Mouse (Mus musculus): ENCODE results near the gene Kin. TPM values are rescaled to one million over a fixed set of nuclear protein-coding genes. Genes with fewer than 3 reads are reported as not detected.

The Kin gene
- 10 to 100 TPM; 21.2 to 25.5 TPM for total RNA-seq (2021)
- long read RNA-seq, experiment 1, transcript Kin-201 (5 exons, 1,472 nt), result major isoform, 11 of 15 reads
- long read RNA-seq, experiment 1, partial matches to known transcripts, result 2 of 15 reads
- long read RNA-seq, experiment 1, other reads (novel, unspliced or antisense), result 2 of 15 reads
- long read RNA-seq, experiment 2, transcript Kin-201 (5 exons, 1,472 nt), result major isoform, 13 of 21 reads
- long read RNA-seq, experiment 2, partial matches to known transcripts, result 4 of 21 reads
- long read RNA-seq, experiment 2, other reads (novel, unspliced or antisense), result 4 of 21 reads

DNA sequence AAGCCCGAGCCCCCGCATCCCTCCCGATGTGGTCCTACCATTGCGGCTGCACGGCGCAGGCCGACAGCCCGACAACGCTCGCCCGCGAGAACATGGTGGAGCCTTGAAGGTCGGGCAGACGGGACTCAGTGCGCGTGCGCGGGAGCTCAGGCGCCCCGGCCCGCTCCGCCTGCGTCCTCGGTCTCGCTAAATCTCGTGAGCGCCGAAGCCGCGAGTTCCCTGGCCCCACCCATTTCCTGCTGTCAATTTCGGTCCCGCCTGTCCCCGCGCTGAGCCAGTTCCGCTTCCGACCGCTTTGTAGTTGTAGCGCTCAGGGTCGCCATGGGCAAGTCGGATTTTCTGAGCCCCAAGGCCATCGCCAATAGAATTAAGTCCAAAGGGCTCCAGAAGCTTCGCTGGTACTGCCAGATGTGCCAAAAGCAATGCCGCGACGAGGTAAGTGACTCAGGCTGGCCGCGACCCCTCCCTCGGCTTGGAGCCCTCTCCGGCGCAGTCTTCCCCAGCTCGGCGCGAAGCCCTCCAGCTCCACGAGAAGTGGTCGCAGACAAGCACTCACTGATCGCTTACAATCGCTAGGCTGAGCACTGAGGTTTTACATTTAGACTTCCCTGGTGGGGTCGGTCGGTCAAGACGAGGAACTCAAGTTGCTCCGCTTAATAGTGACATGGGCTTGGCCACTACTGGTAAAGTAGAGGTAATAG lies at the start of gene Kin, which contains the start of gene Atp5c1:
TSS of gene Kin (plus strand) at position 284 of the 701 bp plus-strand sequence.
TSS of gene Atp5c1 (minus strand) at position 201 of the 701 bp plus-strand sequence.
- peak; percentile 91 to 94 for DNase-seq (ENCODE audit: low spot score in 2 of 2)

DNA sequence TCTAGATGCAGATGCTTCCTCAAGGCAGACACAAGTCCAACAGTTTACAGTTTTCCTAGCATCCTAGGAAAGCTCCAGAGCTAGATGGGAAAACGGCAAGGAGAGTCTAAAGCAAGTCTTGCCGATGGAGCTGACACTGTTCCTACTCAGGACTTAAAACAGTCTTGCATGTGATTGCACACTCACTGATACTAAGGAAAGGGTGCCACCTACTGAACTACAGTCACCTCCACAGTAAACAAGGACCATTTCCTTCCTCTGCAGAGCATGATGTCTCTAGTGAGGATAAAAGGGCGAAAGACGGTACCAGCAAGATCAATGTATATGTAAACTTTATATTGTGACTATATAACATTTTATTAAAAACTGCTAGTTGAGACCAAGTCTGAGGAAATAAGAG lies 46.7 kb upstream of the Kin start:
- DNase-seq (ENCODE audit: low spot score in 2 of 2), result no peak

DNA sequence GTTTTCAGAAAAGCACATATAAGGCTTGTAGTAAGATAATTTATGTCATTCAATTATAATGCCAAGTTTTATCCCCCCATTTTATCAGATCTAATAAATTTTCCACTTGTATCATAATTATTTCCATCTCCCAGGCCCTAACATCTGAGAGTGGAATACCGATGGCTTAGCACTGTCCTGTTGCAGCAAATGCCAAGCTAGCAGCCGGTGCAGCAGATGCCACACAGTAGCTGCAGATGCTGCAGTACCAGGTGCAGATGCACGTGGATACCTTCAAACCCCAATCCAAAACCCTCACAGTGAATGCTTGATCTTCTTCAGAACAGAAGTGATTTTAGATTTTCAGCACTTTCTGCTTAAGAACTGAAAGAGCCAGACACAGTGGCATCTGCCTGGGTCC lies 45.4 kb upstream of the Kin start:
- DNase-seq (ENCODE audit: low spot score in 2 of 2), result no peak

DNA sequence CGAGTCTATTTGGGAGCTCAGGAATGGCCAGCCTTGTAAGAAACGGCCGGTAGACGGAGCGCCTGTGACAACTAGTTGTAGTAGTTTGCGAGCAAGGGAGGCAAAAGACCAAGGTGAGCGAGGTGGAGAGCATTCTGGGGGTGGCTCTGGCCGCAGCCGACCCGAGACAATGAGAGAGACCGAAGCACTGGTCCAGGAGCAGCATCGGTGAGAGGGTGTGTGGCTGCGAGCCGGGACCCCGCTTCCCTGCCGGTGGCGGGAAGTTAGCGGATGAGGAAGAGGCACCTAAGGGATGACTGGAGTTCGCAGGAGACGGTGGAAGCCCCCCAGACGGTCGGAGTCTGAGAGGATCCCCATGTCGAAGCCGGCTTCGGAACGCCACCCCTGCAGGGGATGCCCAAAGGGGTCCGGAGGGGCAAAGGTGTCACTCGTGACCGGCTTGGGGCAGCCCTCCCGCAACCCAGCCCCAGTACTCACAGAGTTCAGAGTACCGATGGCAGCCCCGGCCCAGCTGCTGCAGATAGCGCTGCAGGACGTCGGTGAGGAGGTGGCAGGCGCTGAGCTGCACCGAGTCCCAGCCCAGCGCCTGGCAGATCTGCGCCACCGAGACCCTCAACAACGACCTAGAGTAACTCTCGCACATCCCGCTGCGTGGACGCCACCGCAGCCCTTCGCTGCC lies 32.5 kb upstream of the Kin start:
- DNase-seq (ENCODE audit: low spot score in 2 of 2), result peak in 1 of 2 experiments; percentile 5

DNA sequence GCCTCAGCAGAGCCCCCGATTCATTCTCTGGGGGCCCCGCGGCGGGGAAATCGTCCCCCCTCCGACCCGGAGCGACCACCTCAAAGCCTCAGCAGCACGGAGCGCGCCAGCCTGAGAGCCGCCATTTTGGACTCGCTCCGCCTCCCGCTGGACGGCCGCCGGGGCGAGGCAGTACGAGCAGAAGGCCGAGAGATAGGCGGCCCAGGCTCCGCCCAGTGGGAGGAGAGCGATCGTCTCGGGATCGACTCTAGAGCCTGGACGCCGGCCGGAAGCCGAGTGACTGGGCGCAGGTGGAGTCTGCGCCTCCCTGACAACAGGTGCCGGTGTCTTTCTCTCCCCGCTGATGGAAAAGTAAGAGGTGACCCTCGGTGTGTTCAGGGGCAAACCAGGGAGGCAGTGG lies 31.9 kb upstream of the Kin start, which contains the start of gene Taf3:
TSS of gene Taf3 (minus strand) at position 136 of the 400 bp plus-strand sequence.
- peak; percentile 77 to 80 for DNase-seq (ENCODE audit: low spot score in 2 of 2)

DNA sequence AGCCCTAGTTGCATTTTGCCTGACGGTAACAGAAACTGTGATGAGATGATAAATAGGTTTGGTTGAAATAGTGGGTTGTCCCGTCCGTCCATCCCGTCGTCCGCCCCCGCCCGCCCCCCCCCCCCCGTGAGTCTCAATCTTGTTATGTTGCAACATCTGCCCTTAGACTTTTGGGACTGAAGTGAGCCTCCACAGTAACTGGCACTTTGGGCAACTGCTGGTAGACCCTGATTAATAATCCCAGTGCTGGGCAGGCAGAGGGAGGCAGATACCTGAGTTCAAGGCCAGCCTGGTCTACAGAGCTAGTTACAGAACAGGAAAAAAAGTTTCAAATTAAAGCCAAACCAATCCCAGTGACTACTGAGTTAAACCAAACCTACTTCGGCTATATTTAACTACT lies 30.9 kb upstream of the Kin start:
- DNase-seq (ENCODE audit: low spot score in 2 of 2), result no peak

DNA sequence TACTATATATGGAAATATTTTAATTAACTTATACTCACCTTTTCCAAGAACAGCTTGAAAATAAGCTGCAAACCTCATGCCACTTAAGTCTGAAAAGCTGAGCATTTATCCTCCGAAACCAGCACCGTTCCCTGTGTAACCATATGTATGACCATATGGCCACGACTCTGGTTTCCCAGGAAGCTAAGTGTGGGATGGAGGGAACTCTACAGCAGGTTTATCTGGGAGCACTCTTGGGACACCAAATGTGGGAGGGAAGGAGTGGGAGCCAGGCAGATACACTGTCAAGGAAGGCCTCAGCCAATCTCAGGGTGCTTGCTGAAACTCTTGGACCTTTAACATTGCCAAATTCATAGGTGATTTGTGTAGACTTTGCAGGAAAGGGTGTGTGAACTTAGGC lies 29.5 kb upstream of the Kin start:
- DNase-seq (ENCODE audit: low spot score in 2 of 2), result no peak

DNA sequence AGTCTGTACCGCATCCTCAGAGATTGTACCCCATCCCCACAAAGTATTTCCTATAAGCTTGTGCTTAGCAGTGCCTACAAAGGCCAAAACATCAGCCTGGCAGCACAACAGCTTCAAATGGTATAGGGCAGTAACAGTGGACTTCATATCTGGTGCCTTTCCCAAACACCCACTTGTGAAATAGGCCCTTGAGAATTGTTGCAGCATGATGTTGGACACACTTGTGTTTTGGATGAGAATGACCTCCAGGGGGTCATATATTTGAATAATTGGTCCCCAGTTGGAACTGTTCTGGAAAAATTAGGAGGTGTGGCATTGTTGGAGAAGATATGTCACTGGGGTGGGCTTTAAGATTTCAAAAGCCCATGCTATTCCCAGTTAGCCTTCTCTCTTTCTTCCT lies 28.4 kb upstream of the Kin start:
- no peak for DNase-seq (ENCODE audit: low spot score in 2 of 2)

DNA sequence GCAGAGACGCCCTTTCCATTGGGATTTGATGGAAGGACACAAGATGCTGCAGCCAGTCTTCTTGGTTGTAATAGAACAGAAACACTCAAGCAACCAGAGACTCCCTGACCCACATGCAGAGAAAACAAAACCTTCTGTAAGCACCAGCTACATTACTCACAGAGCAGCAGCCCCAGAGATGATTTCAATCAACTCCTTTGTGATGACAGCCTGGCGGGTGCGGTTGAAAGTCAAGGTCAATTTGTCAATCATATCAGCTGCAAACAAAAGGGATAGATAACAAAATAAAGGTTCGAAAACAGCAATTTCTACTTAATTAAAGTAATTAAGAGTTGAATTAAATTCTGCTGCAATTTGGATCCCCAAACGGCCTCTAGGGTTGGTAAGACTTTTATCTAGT lies 21.6 kb upstream of the Kin start:
- DNase-seq (ENCODE audit: low spot score in 2 of 2), result no peak

DNA sequence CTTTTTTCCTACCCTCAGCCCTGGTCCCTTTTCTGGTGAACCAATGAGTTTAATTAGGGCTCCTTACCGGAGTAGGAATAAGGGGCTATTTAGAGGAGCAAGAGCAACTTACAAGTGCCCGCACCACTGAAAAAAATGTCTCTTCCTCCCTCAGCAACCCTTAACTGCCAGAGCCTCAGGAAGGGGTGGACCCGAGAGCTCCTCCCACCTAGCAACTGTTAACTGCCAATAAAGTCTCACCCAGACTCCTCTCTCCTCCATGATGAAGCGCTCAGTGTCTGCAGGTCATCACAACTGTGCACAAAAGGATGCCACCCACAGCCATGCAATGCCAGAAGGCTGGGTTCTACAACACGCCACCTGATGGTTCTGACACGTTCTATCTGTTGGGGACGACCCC lies 8.6 kb upstream of the Kin start:
- DNase-seq (ENCODE audit: low spot score in 2 of 2), result no peak

DNA sequence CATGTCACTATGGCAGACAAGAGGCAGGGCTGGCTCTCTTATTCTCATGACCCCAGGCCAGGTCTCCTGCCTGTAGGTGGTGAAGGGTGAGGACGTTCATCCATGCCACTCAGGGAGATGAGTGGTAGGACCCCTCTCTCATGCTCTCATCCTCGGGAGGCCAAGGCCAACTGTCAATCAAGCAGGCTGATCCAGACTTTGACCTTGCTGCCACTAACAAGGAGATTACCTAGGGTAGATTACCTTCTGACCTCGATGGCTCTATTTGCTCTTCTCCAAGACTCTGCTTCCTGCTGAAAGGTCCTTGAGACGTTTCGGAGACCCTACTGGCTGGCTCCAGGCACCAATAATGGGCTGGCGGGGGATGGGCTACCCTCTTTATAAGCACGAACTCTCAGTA lies 5.9 kb upstream of the Kin start:
- no peak for DNase-seq (ENCODE audit: low spot score in 2 of 2)

DNA sequence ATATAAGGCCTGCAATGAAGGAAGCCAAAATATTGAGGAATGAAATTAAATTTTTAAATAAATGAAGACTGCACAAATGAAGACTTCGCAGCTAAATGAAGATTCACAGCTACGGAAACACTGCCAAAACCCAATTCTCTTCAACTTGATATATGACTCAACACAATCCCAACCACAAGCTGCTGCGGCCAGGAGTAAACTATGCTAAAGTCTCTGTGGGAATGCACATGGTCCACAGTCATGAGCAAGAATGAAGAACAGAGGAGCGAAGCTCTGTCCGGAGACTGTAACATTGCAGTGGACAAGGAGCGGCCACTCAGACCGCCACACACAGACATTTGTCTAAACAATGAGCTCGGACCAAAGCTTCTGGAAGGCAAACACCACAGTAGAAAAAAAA lies 3.7 kb upstream of the Kin start:
- no peak for DNase-seq (ENCODE audit: low spot score in 2 of 2)

DNA sequence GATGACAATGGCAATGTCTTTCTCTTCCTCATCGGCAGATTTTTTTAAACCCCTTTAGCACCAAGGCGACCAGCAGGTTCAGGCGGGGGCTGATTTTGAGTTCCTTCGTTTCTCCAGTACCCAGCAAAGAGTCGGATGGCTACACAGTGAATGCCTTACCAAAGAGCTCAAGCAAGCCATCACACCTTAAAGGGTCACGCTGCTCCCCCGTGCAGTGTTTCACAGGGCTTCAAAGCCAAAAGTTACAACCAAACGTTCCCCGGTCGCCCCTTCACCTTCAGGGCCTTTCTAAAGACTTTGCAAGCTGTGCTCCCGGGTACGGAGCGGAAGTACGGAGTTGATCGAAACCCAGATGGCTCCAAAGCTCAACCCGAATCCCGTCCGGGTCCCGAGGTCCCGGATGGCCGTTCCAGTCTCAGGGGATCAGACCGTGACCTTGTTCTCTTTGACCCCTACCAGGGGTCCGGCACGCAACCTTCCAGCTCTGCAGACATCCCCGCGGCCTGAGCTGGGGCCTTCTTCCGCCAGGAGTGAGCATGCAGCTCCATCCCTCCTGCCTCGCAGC lies 566 bp upstream of the Kin start:
- no peak for DNase-seq (ENCODE audit: low spot score in 2 of 2)

DNA sequence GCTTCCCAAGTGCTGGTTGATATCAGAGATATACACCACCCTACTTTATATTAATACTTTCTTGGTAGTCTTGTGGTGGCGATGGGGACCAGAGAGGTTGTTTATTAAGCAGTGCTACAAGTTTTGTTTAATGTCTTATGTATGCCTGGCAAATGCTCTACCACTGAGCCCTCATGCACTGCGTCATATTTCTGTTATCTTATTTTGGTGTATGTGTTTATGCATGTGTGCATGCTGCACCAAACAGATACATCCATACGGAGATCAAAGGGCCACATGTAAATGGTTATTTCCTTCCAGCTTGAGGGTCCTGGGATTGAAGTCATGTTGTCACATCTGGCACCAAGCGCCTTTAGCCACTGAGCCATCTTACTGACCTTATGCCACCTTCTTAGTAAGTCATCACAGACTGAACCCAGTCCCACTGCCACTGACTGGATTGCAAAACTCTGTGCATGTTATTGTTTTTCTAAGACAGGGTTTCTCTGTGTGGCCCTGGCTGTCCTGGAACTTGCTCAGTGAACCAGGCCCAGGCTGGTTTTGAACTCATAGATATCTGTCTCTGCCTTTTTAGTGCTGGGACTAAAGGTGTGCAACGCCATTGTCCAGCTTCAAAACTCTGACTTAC lies 1.2 kb downstream of the Kin start:
- DNase-seq (ENCODE audit: low spot score in 2 of 2), result no peak

DNA sequence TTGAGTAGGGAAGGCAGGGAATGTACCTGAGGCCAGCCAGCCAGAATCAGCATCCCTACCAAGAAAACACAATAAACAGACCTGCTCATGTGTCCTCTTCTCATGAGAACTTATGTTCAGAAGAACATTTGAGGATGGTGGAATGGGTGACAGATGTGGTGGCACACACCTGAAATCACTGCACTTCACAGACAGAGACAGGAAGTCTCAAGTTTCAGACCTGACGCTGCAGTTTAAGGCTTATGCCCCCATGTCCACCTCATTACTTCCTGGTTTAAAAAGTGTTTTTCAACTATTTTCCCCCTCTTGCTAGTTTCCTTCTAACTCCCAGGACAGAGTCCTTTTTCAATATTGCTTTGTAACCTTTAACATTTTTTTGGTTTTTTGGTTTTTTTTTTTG lies 2.3 kb downstream of the Kin start:
- no peak for DNase-seq (ENCODE audit: low spot score in 2 of 2)

DNA sequence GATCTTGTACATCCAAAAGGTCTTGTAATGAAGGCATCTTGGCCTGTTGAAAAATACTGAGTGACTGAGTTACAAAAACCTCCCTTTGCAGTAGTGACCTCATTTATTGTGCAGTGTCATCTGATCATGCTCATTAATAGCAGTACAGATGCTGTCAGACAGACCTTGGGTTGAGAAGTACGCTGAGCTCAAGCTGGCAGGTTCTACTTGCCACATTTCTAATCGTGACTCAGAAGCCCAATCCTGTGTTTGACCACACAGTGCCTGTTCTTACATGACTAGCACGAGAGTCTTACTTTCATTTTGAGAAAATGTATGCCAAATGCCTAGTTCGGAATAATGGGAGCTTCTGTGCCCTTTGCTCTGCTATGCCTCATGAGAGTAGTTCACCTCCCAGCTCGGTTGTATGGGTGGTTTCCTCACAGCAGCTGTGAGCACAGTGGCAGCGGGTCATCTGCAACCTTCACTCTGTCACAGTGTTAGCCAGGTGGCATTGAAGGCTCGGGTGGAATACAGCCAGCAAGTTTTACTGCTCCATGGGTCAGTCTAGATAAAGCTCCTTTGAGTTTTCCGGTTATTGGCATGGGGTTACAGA lies 7.0 kb downstream of the Kin start:
- no peak for DNase-seq (ENCODE audit: low spot score in 2 of 2)

DNA sequence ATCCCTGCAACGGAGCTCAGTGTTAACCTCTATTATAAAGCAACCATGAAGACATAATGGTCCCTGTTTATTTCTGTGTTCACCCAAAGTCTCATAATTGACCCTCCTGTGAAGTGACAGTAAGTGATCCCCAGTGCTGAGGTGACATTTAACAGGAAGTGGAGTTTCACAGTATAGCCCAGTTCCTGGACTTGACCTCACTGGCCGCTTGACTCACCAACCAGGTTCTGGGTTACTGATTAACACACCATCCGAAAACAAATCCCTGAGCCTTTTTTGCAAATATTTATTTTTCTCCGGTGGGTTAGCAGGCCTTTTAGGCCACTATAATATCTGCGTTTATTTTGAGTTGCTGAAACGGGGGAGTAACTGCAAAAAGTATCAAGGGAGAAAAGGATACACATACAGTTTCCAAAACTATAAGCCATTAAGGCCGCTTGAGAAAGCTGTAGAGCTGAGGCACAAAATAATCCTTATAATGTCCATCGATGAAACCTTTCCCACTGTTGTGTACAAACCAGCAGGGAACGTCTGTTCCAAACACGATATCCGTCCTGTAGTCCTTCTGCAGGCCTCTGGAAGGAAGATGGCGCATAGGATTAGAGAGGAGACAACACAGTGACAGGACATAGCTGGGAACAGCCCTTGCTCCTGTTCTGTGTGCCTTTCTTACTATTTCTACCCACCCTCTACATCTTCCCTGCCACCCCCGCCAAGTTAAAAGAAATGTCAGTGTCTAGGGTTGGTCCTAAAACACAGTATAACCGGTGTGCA lies 14.1 kb downstream of the Kin start:
- no peak for DNase-seq (ENCODE audit: low spot score in 2 of 2)

DNA sequence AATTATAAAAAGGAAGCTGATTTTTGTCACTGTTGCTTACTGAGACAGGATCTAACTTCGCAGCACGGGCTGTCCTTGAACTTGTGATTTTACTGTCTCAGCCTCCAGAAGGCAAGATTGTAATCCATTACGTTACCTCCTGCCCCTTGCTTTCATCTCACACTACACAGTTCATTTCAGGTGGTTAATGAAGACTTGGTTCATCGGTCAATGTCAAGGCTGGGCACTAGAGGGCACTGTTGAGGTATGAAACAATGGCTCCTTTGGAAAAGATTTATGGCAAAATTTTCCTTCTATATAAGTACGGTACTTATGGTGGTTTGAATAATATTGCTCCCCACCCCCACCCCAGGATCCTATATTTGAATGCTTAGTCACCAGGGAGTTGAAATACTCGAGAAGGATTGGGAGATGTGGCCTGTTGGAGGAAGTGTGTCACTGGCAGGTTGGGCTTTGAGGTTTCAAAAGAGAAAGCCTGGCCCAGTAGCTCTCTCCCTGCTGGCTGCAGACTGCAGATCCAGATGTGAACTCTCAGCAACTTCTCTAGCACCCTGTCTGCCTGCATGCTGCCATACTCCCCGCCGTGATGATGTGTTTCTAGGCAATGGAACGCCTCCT lies 18.3 kb downstream of the Kin start:
- DNase-seq (ENCODE audit: low spot score in 2 of 2), result no peak

DNA sequence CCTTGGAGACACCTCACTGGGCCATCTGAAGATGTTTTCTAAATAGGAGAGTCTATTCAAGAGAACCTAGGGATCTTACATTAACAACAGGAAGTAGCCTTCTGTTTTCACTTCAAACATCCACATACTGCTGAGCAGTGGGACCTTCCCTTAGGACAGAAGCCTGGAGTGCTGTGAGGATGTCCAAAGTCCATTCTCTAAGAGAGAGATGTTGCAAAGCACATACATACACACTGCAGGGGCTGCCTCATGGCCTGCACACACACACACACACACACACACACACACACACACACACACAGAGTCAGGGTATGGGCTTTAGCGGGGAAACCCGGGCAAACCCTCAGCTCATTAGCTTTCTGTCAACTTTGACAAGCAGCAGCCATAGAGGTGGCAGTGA lies 20.1 kb downstream of the Kin start:
- DNase-seq (ENCODE audit: low spot score in 2 of 2), result no peak

DNA sequence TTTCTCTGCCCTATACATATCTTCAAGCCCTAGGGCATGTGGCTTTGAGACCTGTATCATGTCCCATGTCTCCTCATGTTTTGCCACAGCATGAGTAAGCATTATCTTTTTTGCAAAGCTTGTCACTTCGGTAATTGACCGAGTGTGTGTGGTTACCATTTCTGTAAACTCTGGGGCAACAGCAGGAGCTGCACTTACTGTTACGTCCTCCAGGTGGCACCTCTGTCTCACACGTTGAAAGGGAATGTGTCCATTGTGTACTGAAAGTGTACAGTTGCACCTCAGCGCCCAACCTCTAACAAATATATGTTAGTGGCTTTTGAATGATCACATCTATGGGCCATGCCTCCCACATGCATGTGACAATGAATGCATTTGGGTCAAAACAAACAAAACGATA lies 20.8 kb downstream of the Kin start:
- no peak for DNase-seq (ENCODE audit: low spot score in 2 of 2)

All from adrenal gland, postnatal 4 days (tissue).